Mouse (Mus musculus) myocyte (in vitro differentiated cells): ENCODE measurements around the gene Gm10842. TPM values are rescaled to one million over a fixed set of nuclear protein-coding genes. Genes with fewer than 3 reads are reported as not detected.

Source experiments
- H3K27me3 ChIP-seq: one replicate; pipeline ENCODE4 v1.6.1; 2011; ENCODE audit not compliant: control insufficient read depth, insufficient read depth, insufficient read length
- H3K36me3 ChIP-seq: one replicate; pipeline ENCODE4 v1.6.1; 2011; ENCODE audit not compliant: control insufficient read depth, insufficient read depth
- H3K4me2 ChIP-seq: one replicate; pipeline ENCODE4 v1.6.1; 2011; ENCODE audit warnings: low read depth, control low read depth
- H3K4me3 ChIP-seq: one replicate; pipeline ENCODE4 v1.5.1; 2011; ENCODE audit warnings: mild to moderate bottlenecking, control low read depth, moderate library complexity
- H3K79me2 ChIP-seq: one replicate; pipeline ENCODE4 v1.6.1; 2011; ENCODE audit not compliant: control insufficient read depth, insufficient read depth
- H3ac ChIP-seq: one replicate; pipeline ENCODE4 v1.6.1; 2011; ENCODE audit not compliant: control insufficient read depth, insufficient read length
- CEBPB ChIP-seq: IDR thresholded peaks from 2 replicates; pipeline ENCODE4 v1.6.1; 2011; ENCODE audit warnings: mild to moderate bottlenecking, moderate library complexity; ENCODE audit not compliant: poor library complexity, insufficient read depth, severe bottlenecking
- E2F4 ChIP-seq: IDR thresholded peaks from one replicate; pipeline ENCODE4 v1.6.1; 2011; ENCODE audit warnings: mild to moderate bottlenecking, control low read depth, moderate library complexity; ENCODE audit not compliant: insufficient read depth
- MAX ChIP-seq: IDR thresholded peaks from one replicate; pipeline ENCODE4 v1.6.1; 2011; ENCODE audit warnings: low read depth, mild to moderate bottlenecking, control low read depth
- MYOD1 ChIP-seq, 3 experiments: IDR thresholded peaks; one replicate each; pipeline ENCODE4 v1.6.1; 2011; ENCODE audit warnings: control low read depth in 2 of 3, low read depth in 2 of 3, mild to moderate bottlenecking in 2 of 3, moderate library complexity in 1 of 3; ENCODE audit not compliant: insufficient read length in 2 of 3, control insufficient read depth in 1 of 3
- MYOG ChIP-seq, 3 experiments: IDR thresholded peaks; one replicate each; pipeline ENCODE4 v1.6.1; 2011; ENCODE audit warnings: control low read depth in 2 of 3, low read depth in 2 of 3, mild to moderate bottlenecking in 2 of 3; ENCODE audit not compliant: insufficient read length in 2 of 3, control insufficient read depth in 1 of 3, insufficient read depth in 1 of 3
- POLR2A ChIP-seq: IDR thresholded peaks from one replicate; pipeline ENCODE4 v1.6.1; 2011; ENCODE audit warnings: low read depth, mild to moderate bottlenecking, control low read depth, moderate library complexity; ENCODE audit not compliant: insufficient read length
- POLR2AphosphoS2 ChIP-seq: IDR thresholded peaks from one replicate; pipeline ENCODE4 v1.6.1; 2011; ENCODE audit warnings: low read depth, control low read depth; ENCODE audit not compliant: insufficient read length
- REST ChIP-seq: IDR thresholded peaks from one replicate; pipeline ENCODE4 v1.6.1; 2011; ENCODE audit warnings: mild to moderate bottlenecking, control low read depth, moderate library complexity; ENCODE audit not compliant: insufficient read depth, insufficient read length
- SRF ChIP-seq: IDR thresholded peaks from one replicate; pipeline ENCODE4 v1.6.1; 2011; ENCODE audit warnings: low read depth; ENCODE audit not compliant: control insufficient read depth, insufficient read length
- TCF12 ChIP-seq: IDR thresholded peaks from one replicate; pipeline ENCODE4 v1.6.1; 2011; ENCODE audit warnings: mild to moderate bottlenecking, control low read depth; ENCODE audit not compliant: poor library complexity, insufficient read depth, severe bottlenecking
- TCF3 ChIP-seq: IDR thresholded peaks from one replicate; pipeline ENCODE4 v1.6.1; 2011; ENCODE audit warnings: low read depth, control low read depth; ENCODE audit not compliant: insufficient read length
- USF1 ChIP-seq: IDR thresholded peaks from one replicate; pipeline ENCODE4 v1.6.1; 2011; ENCODE audit warnings: low read depth, mild to moderate bottlenecking, control low read depth, moderate library complexity
- polyA plus RNA-seq: library from polyadenylated mRNA; unstranded; fragments of >200 nt; fragmentation: generic; extraction: Trizol; gene quantifications from one replicate; pipeline ENCODE4 v1.2.1, GENCODE M21; 2012; ENCODE audit warnings: missing spikeins

Gm10842 gene
- polyA plus RNA-seq, 1 experiment, result not detected

DNA sequence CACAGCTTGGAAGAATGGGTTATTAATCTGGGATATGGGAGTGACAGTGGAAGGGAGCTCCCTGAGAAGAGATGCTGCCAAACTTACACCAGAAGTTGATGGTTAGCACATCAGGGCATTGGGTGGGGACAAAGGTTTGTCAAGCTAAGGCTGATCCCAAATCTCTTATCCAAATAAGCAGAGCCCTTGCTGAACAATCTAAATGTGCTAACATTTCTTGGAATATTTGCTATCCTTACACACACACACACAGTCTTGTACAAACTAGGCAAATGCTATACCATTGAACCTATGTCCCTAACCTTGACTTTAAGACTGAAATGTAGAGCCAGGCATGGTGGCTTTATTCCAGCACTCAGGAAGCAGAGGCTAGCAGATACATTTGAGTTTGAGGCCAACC lies 3.1 kb upstream of the Gm10842 start:
- peaks cover 21% of the 10 kb centered on the region for H3K36me3 ChIP-seq
- no peak overlapping the region for H3K4me2 ChIP-seq
- H3K27me3 ChIP-seq, result no peaks in the 10 kb centered on the region
- no peak for TF ChIP-seq MAX
- TF ChIP-seq TCF12, result no peak
- TF ChIP-seq POLR2AphosphoS2, result no peak
- TF ChIP-seq MYOD1 (IDR thresholded peaks at IDR 0.05; ENCODE audit: control insufficient read depth in 1 of 3, insufficient read length in 2 of 3, low read depth in 2 of 3), result no peak
- TF ChIP-seq MYOG (IDR thresholded peaks at IDR 0.05; ENCODE audit: control insufficient read depth in 1 of 3, insufficient read depth in 1 of 3, insufficient read length in 2 of 3, low read depth in 2 of 3), result no peak
- TF ChIP-seq CEBPB, result no peak
- TF ChIP-seq SRF, result no peak
- TF ChIP-seq E2F4, result no peak
- no peak for TF ChIP-seq POLR2A
- H3K79me2 ChIP-seq, result no peaks in the 10 kb centered on the region
- H3K4me3 ChIP-seq, result no peak overlapping the region
- no peak overlapping the region for H3ac ChIP-seq

DNA sequence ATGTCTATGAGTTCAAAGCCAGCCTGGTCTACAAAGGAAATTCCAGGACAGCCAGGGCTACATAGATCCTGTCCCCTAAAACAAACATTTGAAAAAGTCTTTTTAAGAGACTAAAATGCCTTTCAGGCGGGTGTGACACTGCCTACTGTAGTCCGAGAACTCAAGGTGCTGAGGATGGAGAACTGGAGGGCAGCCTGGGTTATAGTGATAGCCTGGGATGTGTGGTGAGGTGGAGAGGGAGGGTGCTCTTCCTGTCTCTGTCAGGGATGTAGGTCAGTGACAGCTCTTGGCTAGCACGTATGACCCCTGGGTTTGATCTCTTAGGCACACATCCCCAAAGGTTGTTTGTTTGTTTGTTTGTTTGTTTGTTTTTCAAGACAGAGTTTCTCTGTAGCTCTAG lies 2.6 kb upstream of the Gm10842 start:
- no peak overlapping the region for H3K4me2 ChIP-seq
- peaks cover 19% of the 10 kb centered on the region for H3K36me3 ChIP-seq
- no peak overlapping the region for H3K4me3 ChIP-seq
- no peaks in the 10 kb centered on the region for H3K79me2 ChIP-seq
- H3ac ChIP-seq, result no peak overlapping the region
- TF ChIP-seq USF1, result no peak
- no peak for TF ChIP-seq POLR2AphosphoS2
- no peak for TF ChIP-seq MYOD1 (IDR thresholded peaks at IDR 0.05; ENCODE audit: control insufficient read depth in 1 of 3, insufficient read length in 2 of 3, low read depth in 2 of 3)
- no peak for TF ChIP-seq MYOG (IDR thresholded peaks at IDR 0.05; ENCODE audit: control insufficient read depth in 1 of 3, insufficient read depth in 1 of 3, insufficient read length in 2 of 3, low read depth in 2 of 3)
- H3K27me3 ChIP-seq, result no peaks in the 10 kb centered on the region

DNA sequence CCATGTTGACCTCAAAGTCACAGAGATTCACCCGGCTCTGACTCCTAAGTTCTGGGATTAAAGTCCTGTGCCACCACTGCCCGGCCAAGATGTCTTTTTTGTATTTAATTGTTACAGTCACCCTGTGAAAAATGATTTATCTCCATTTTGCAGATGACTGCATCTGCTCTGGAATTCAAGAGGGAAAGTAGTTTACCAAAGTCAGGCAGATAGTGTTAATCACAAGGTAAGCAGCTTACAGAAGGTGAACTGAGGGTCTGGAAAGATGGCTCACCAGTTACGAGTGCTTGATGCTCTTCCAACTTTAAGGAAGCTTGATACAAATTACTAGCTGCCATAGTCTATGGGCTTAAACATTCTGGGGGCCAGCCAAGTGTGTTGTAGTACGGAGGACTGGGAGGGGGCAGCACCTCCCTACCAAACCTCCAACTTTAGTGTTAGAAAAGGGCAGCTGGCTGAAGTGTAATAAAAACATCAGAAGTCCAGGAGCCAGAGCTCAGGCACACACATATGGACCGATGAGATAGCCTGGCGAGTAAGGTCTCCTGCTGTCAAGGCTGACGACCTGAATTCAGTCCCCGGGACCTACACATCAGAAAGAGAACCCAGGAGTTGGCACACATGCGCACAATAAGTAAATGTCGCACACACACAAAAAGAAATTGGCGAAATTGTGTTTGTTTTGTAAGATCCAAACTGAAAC lies 2.0 kb upstream of the Gm10842 start:
- no peak overlapping the region for H3K4me3 ChIP-seq
- H3K79me2 ChIP-seq, result no peaks in the 10 kb centered on the region
- H3K27me3 ChIP-seq, result no peaks in the 10 kb centered on the region
- peaks cover 14% of the 10 kb centered on the region for H3K36me3 ChIP-seq
- no peak overlapping the region for H3K4me2 ChIP-seq
- H3ac ChIP-seq, result no peak overlapping the region
- TF ChIP-seq POLR2A (no peak), REST (no peak), TCF3 (no peak)

DNA sequence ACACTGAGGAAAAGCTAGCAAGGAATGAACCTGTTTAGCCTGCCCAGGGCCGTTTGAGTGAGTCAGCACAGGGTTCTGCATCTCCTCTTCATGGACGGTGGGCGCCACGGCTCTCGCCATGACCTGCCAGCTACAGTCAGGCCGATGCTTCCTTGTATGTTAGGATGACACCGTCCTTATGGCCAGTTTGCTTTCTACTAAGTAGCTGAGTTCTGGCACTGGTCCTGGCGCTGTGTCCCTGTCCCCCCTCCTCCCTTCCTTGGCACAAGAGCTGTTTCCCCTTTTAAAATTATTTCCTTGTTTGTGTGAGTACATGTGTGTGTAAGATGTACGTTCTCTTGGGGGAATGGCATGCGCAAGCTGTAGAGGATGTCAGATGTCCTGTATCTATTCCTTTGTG lies 1.5 kb upstream of the Gm10842 start:
- no peak overlapping the region for H3K4me2 ChIP-seq
- TF ChIP-seq POLR2A (no peak), MYOG (IDR thresholded peaks at IDR 0.05; ENCODE audit: control insufficient read depth in 1 of 3, insufficient read depth in 1 of 3, insufficient read length in 2 of 3, low read depth in 2 of 3) (no peak), SRF (no peak), POLR2AphosphoS2 (no peak), TCF3 (no peak), MAX (no peak), TCF12 (no peak), E2F4 (no peak), MYOD1 (IDR thresholded peaks at IDR 0.05; ENCODE audit: control insufficient read depth in 1 of 3, insufficient read length in 2 of 3, low read depth in 2 of 3) (no peak), USF1 (no peak), REST (no peak), CEBPB (no peak)
- no peaks in the 10 kb centered on the region for H3K79me2 ChIP-seq
- no peak overlapping the region for H3K4me3 ChIP-seq
- no peaks in the 10 kb centered on the region for H3K27me3 ChIP-seq
- H3K36me3 ChIP-seq, result peaks cover 8% of the 10 kb centered on the region
- no peak overlapping the region for H3ac ChIP-seq

DNA sequence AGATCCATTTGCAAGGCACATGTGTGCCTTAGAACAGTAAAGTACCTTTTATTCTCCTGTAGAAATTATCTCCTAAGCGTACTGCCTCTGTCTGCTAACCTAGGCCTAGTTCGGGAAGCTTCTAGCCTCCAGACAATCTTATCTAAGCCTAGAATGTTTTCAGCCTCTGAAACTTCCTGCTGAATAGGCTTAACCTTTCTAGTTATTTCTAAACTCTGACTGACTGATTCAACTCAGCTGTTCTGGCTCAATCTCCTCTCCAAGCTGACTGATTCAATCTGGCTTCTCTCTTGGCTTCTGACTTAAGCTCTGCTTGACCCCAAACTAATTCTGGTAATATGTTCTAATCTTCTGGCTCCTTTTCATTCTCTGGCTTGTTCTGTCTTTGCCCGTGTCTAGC lies 2.7 kb downstream of the Gm10842 start:
- H3K4me3 ChIP-seq, result no peak overlapping the region
- H3K36me3 ChIP-seq, result no peaks in the 10 kb centered on the region
- no peak overlapping the region for H3K4me2 ChIP-seq
- H3ac ChIP-seq, result no peak overlapping the region
- TF ChIP-seq MAX, result no peak
- no peak for TF ChIP-seq TCF3
- TF ChIP-seq E2F4, result no peak
- TF ChIP-seq REST, result no peak
- TF ChIP-seq MYOG (IDR thresholded peaks at IDR 0.05; ENCODE audit: control insufficient read depth in 1 of 3, insufficient read depth in 1 of 3, insufficient read length in 2 of 3, low read depth in 2 of 3), result no peak
- no peak for TF ChIP-seq TCF12
- TF ChIP-seq POLR2A, result no peak
- no peak for TF ChIP-seq CEBPB
- no peak for TF ChIP-seq USF1
- no peak for TF ChIP-seq SRF
- no peak for TF ChIP-seq MYOD1 (IDR thresholded peaks at IDR 0.05; ENCODE audit: control insufficient read depth in 1 of 3, insufficient read length in 2 of 3, low read depth in 2 of 3)
- no peak for TF ChIP-seq POLR2AphosphoS2
- H3K79me2 ChIP-seq, result no peaks in the 10 kb centered on the region
- no peaks in the 10 kb centered on the region for H3K27me3 ChIP-seq
